Mouse (Mus musculus) heart, adult 8-10 months (tissue): ENCODE measurements around the gene Tmem104. TPM values are rescaled to one million over a fixed set of nuclear protein-coding genes. Genes with fewer than 3 reads are reported as not detected.

Experiments
- DNase-seq: peaks from one replicate; pipeline ENCODE4 v3.0.0; 2022; ENCODE audit warnings: low spot score
- total RNA-seq, 4 experiments: library from RNA; stranded (reverse); gene quantifications; 2 replicates each; pipeline ENCODE4 v1.2.4; 2022

Gene Tmem104
- total RNA-seq: 10 to 100 TPM in 1 of 4 experiments, 1 to 10 TPM in 3; 8.7 to 10.9 (median 9.1) TPM

DNA sequence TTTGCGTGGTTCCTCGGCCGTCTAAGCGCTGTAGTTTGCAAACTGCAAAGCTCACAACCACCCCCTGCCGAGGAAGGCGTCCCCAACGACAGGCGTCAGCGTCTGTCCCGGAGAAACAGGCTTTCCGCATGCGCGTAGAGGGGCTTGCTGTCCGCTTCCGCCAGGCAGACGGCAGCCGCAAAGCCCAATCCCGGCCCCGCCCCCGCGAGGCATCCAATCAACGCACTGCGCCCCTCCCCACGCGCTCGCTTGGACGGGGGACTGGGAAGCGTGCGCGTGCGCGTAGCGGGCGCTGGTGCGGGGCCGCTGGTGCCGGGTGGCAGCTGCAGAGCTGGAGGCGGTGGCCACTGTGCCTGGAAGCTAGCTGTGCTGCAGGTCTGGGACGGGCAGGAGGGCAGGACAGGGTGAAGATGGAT is at the start of gene Tmem104:
Gene Tmem104, plus strand, starts transcription at position 264 of the 416 bp plus-strand sequence.
- DNase-seq: peak; percentile 98

- DNase-seq: no peak
These were observed 48.6 kb upstream of the Tmem104 start for GRCm38 (mm10) chr11:115138597-115139262.

- DNase-seq: no peak
These were observed 45.3 kb upstream of the Tmem104 start for GRCm38 (mm10) chr11:115141970-115142369.

GRCm38 (mm10) chr11:115147813-115148212 is 39.5 kb upstream of the Tmem104 start:
- no peak for DNase-seq

DNA sequence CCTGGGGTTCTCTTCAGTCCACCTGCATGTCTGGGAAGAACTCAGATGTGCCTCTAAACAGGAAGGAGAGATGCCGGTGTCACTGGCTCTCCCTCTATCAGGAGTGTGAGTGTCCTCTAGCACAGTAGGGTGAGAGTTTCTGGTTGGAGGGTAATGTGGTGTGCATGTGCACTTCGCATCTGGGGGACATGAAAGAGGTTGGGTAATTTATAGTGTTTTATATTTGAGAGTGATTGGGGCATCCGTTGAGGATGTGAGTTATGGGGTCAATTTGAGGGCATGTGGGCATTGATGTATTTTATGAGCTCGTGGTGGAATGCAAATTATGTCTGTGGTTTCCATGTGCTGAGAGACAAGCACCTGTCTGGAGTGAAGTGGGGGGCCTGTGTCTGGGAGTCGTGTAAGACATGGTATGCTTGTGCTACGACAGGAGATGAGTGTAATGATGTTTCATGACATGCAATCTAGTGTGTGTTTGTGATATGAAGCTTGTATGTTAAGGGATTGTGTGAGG is 36.5 kb upstream of the Tmem104 start:
- DNase-seq: no peak

GRCm38 (mm10) chr11:115151755-115152429 is 35.4 kb upstream of the Tmem104 start:
- no peak for DNase-seq

- no peak for DNase-seq
These were observed 34.2 kb upstream of the Tmem104 start for GRCm38 (mm10) chr11:115153088-115153487.

DNA sequence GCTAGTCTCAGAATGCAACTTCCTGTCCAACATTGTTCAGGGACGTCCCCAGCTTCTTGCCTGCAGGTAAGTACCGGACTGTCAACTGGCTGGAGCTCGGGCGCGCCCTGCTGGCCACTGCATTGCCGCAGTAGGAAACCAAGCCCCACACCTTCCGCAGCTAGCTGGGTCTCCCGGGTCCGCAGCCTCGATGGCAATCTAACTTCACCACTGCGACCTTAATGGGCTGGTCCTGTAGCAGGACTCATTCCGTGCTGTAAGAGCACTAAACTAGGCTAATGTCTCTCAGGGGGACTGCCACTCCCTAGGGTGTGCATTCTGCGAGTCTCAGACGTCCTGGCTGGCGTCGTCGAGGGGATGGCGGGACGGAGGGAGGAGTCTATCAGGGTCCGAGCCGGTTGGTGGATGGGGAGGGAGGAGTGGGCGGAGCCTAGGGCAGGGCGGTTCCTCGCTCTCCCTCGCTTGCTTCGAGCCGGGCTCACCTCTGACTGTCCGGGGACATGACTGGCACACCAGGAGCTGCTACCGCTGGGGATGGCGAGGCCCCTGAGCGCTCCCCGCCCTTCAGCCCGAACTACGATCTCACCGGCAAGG is 33.5 kb upstream of the Tmem104 start:
- no peak for DNase-seq

DNA sequence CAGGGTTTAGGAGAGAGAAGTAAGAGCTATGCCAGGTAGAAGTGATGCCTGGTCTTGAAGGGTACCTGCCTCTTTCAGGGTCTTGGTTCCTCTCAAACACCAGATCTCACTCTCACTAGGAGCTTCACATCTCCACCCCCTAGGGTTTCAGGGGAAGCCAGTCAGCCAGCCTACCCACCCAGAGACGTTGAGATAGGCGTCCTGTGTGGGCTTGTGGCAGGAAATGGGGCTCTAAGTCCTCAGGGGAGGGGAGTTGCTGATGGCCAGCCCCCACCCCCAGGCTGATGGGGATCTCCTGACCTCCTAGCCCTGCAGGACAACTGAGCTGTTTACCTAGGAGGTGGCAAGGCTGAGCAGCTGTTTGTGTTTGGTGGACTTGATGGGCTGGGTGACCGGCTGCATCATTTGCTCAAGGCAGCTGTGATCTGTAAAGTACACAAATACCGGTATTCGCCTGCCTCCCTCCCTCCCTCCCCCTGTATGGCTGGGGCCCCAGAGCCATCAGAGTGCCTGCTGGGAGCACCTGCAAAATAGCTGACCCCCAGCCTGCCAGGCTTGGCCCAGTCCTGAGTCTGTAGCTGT is 32.1 kb upstream of the Tmem104 start:
- no peak for DNase-seq

DNA sequence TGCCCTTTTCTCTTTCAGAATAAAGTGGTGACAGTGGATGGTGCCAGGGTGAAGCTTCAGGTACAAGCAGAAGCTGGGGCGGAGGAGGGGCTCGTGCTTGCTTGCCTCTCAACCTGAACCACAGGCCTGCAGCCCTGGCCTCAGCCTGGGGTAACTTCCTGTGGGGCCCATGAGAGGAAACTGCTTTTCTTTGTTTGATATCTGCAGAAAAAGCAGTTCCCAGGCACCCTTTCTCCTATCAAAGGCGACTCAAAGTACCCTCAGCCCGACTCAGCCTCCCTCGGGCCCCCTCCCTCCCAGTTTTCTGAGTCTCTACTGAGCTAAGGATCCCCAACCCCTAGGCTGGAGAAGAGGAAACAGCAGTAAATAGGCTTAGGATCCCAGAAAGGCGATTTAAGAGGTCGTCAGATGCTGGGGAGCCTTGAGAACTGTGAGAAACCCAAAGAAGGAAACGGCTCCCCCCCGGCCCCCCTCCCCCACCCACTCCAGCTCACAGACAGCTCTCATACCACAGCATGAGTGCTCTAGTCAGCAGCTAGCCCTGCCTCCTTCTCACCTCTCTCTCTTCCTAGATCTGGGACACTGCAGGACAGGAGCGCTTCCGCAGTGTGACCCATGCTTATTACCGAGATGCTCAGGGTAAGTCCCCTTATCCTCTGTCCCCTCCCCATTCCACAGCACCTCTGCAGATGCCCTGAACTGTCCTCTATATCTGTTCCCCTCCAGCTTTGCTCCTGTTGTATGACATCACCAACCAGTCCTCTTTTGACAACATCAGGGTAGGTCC is 29.2 kb upstream of the Tmem104 start:
- no peak for DNase-seq

- DNase-seq: peak; percentile 70
These were observed 27.1 kb upstream of the Tmem104 start for GRCm38 (mm10) chr11:115160016-115160797.

GRCm38 (mm10) chr11:115160883-115161577 is 26.3 kb upstream of the Tmem104 start:
- DNase-seq: peak; percentile 79

DNA sequence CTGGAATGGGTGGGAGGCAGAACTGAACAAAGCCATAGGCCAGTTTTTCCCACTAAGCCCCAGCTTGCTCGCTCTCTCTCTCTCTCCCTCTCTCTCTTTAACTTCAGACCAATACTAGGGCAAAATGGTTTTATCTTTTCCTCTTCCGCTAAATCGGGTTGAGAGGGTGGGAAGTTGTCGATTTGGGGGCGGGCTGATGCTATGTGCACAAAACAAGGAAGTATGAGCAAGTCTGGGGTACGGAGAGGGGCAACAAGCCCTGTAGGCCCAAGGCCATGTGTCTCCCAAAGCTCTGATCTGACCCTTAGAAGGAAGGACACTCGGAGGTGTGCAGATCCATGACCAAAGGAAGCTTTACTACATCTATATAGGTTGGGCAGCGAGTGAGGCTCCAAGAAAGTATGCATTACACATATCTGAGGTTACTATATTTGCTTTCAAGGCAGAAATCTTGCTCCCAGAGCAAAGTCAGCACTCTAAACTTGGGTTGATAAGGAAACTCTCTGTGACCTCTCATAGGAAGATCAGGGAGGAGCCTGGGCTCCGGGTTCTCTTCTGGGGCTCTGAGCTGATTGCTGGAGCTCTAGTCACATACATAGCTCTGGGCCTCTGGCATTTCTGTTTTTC is 25.6 kb upstream of the Tmem104 start:
- no peak for DNase-seq

GRCm38 (mm10) chr11:115162205-115162601 is 25.1 kb upstream of the Tmem104 start:
- no peak for DNase-seq

DNA sequence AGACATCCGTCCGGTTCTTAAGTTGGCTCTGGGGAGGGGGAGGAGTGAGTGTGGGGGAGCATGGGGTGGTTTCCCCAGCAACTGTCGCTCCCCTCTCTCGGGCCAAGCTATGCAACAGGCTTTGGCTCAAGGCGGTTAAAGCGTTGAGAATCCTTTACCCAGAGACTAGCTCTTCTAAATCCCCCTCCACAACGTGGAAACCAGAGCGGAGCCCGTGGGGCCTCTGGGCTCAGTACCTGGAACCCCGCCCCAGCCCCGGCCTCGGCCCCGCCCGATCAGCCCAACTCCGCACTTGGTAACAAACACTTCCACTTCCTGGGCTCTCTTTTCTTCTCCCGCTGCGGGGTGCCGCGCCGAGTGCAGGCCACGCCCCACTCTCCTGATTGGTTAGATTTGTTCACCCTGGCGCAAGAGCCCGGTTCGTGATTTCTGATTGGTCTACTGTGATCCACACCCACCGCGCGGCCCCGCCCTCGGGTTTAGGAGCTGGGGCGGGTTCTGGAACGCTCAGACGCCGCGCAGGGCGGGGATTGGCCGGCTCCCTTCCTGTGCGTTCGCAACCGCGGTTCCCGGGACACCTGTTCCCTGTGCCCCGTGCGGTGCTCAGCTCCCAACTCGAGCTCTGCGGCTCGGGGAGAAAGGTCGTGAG is 24.3 kb upstream of the Tmem104 start, which contains the start of gene Slc9a3r1:
Gene Slc9a3r1, plus strand, starts transcription at position 510 of the 649 bp plus-strand sequence.
- DNase-seq: peak; percentile 99

DNA sequence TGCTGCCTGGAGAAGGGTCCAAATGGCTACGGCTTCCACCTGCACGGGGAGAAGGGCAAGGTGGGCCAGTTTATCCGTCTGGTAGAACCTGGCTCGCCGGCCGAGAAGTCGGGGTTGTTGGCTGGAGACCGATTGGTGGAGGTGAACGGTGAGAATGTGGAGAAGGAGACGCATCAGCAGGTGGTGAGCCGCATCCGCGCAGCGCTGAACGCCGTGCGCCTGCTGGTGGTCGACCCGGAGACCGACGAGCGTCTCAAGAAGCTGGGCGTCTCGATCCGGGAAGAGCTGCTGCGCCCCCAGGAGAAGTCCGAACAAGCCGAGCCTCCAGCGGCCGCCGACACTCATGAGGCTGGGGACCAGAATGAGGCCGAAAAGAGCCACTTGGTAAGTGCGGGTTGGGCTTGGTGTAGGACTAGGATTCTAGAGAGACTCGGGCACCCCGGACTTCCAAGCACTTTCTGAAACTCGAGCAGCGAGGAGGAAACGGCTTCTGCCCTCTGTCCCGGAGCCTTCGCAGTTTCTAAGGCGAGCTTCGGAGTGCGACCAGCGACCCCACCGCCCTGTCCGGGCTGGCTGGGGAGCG is 23.6 kb upstream of the Tmem104 start:
- DNase-seq: no peak

DNA sequence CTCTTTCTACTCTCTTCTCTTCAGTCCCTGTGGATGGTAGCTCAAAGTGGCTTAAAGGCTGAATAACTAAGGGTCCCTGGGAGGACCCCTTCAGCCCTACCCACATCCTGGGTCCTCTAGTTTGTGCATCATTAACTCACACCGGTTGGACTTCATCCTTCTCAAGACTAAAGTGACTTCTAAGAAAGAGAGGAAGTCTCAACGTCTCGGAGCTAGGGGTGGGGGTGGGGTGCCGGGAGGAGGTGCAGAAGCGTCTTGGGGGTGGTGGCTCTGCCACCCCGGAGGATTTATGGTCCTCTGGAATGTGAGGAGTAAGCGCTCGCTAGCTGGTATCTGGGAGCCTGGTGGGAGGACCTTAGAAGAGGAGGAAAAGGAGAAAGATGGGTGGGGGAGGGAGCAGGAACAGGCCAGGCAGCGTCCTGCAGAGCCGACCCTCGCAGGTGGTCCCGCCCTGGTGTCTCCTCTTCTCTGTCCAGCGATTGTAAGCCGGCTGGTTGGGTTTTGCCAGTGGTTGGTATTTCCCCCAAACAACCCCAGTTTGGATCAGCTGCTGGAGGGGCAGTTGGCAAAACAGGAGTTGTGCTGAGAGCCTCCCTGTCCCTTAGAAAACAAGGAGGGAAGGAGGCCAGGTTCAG is 22.8 kb upstream of the Tmem104 start:
- DNase-seq: no peak

GRCm38 (mm10) chr11:115164976-115165374 is 22.3 kb upstream of the Tmem104 start:
- DNase-seq: no peak
